Mouse (Mus musculus): ENCODE measurements around the gene Lrrtm4. TPM values are rescaled to one million over a fixed set of nuclear protein-coding genes. Genes with fewer than 3 reads are reported as not detected.

The Lrrtm4 gene
- total and polyA plus RNA-seq, 3 experiments = not detected

GRCm38 (mm10) chr6:80079290-80079689 lies 60.6 kb downstream of the Lrrtm4 start:
- TF ChIP-seq USF1 (IDR thresholded peaks at IDR 0.05; ENCODE audit: low read depth, low read length) = no peak
- TF ChIP-seq NELFE (IDR thresholded peaks at IDR 0.05; ENCODE audit: low read depth, low read length) = no peak
- TF ChIP-seq MAX (IDR thresholded peaks at IDR 0.05; ENCODE audit: low read length) = no peak
- no peak for TF ChIP-seq MXI1 (IDR thresholded peaks at IDR 0.05; ENCODE audit: low read depth, low read length)
- TF ChIP-seq MEF2A (IDR thresholded peaks at IDR 0.05; ENCODE audit: extremely low read depth, insufficient replicate concordance, low read depth, low read length, poor library complexity, severe bottlenecking) = no peak
- no peak for TF ChIP-seq ZNF384 (IDR thresholded peaks at IDR 0.05; ENCODE audit: low read depth, low read length)
- TF ChIP-seq BHLHE40 (IDR thresholded peaks at IDR 0.05; ENCODE audit: borderline replicate concordance, low read depth, low read length) = no peak
- H3K79me2 ChIP-seq (ENCODE audit: control insufficient read depth, insufficient read depth, low read length, poor library complexity) = no peaks in the 10 kb centered on the region
- H3K4me3 ChIP-seq (ENCODE audit: control insufficient read depth in 1 of 2, insufficient read depth in 1 of 2, low read depth in 2 of 2, low read length in 2 of 2) = no peak overlapping the region
- H3K9ac ChIP-seq (ENCODE audit: control insufficient read depth, low read depth, low read length, poor library complexity, severe bottlenecking) = no peak overlapping the region
- no peaks in the 10 kb centered on the region for H3K27me3 ChIP-seq (ENCODE audit: control insufficient read depth in 1 of 2, insufficient read depth in 2 of 2, low read length in 2 of 2)
- DNase-seq (ENCODE audit: low read depth, low spot score) = no peak
- H3K9me3 ChIP-seq (replicated peaks; ENCODE audit: insufficient read depth, low read length) = no peaks in the 10 kb centered on the region
- H3K36me3 ChIP-seq (ENCODE audit: control insufficient read depth in 1 of 2, insufficient read depth in 2 of 2, low read length in 2 of 2) = no peaks in the 10 kb centered on the region
- H3K27ac ChIP-seq (ENCODE audit: control insufficient read depth, low read depth, low read length) = no peak overlapping the region
- H3K4me1 ChIP-seq (ENCODE audit: control insufficient read depth in 1 of 2, insufficient read depth in 2 of 2, low read length in 2 of 2) = no peaks in the 10 kb centered on the region

GRCm38 (mm10) chr6:80094909-80095308 lies 76.2 kb downstream of the Lrrtm4 start:
- Histone ChIP-seq H3K4me3 (ENCODE audit: control insufficient read depth in 1 of 2, insufficient read depth in 1 of 2, low read depth in 2 of 2, low read length in 2 of 2) (no peak overlapping the region), H3K9me3 (replicated peaks; ENCODE audit: insufficient read depth, low read length) (no peaks in the 10 kb centered on the region), H3K36me3 (ENCODE audit: control insufficient read depth in 1 of 2, insufficient read depth in 2 of 2, low read length in 2 of 2) (no peaks in the 10 kb centered on the region), H3K79me2 (ENCODE audit: control insufficient read depth, insufficient read depth, low read length, poor library complexity) (no peaks in the 10 kb centered on the region), H3K27me3 (ENCODE audit: control insufficient read depth in 1 of 2, insufficient read depth in 2 of 2, low read length in 2 of 2) (no peaks in the 10 kb centered on the region), H3K27ac (ENCODE audit: control insufficient read depth, low read depth, low read length) (no peak overlapping the region), H3K9ac (ENCODE audit: control insufficient read depth, low read depth, low read length, poor library complexity, severe bottlenecking) (no peak overlapping the region), H3K4me1 (ENCODE audit: control insufficient read depth in 1 of 2, insufficient read depth in 2 of 2, low read length in 2 of 2) (no peaks in the 10 kb centered on the region)
- DNase-seq (ENCODE audit: low read depth, low spot score) = no peak
- no peak for TF ChIP-seq E2F4 (IDR thresholded peaks at IDR 0.05; ENCODE audit: borderline replicate concordance, low read depth, low read length)
- no peak for TF ChIP-seq NELFE (IDR thresholded peaks at IDR 0.05; ENCODE audit: low read depth, low read length)
- TF ChIP-seq MYC (IDR thresholded peaks at IDR 0.05; ENCODE audit: low read depth, low read length) = no peak
- TF ChIP-seq RAD21 (IDR thresholded peaks at IDR 0.05; ENCODE audit: low read depth, low read length) = no peak
- no peak for TF ChIP-seq BHLHE40 (IDR thresholded peaks at IDR 0.05; ENCODE audit: borderline replicate concordance, low read depth, low read length)
- TF ChIP-seq MYB (IDR thresholded peaks at IDR 0.05; ENCODE audit: low read depth, low read length) = no peak
- TF ChIP-seq GATA1 (IDR thresholded peaks at IDR 0.05; ENCODE audit: low read depth, low read length) = no peak
- TF ChIP-seq ELF1 (IDR thresholded peaks at IDR 0.05; ENCODE audit: low read depth, low read length) = no peak

GRCm38 (mm10) chr6:80105343-80105742 lies 86.7 kb downstream of the Lrrtm4 start:
- Histone ChIP-seq H3K4me1 (ENCODE audit: control insufficient read depth in 1 of 2, insufficient read depth in 2 of 2, low read length in 2 of 2) (no peaks in the 10 kb centered on the region), H3K79me2 (ENCODE audit: control insufficient read depth, insufficient read depth, low read length, poor library complexity) (no peaks in the 10 kb centered on the region), H3K9me3 (replicated peaks; ENCODE audit: insufficient read depth, low read length) (no peaks in the 10 kb centered on the region), H3K4me3 (ENCODE audit: control insufficient read depth in 1 of 2, insufficient read depth in 1 of 2, low read depth in 2 of 2, low read length in 2 of 2) (no peak overlapping the region), H3K9ac (ENCODE audit: control insufficient read depth, low read depth, low read length, poor library complexity, severe bottlenecking) (no peak overlapping the region), H3K27me3 (ENCODE audit: control insufficient read depth in 1 of 2, insufficient read depth in 2 of 2, low read length in 2 of 2) (no peaks in the 10 kb centered on the region), H3K36me3 (ENCODE audit: control insufficient read depth in 1 of 2, insufficient read depth in 2 of 2, low read length in 2 of 2) (no peaks in the 10 kb centered on the region), H3K27ac (ENCODE audit: control insufficient read depth, low read depth, low read length) (no peak overlapping the region)
- TF ChIP-seq GATA1 (IDR thresholded peaks at IDR 0.05; ENCODE audit: low read depth, low read length) (no peak), MEF2A (IDR thresholded peaks at IDR 0.05; ENCODE audit: extremely low read depth, insufficient replicate concordance, low read depth, low read length, poor library complexity, severe bottlenecking) (no peak), MAZ (IDR thresholded peaks at IDR 0.05; ENCODE audit: low read depth, low read length) (no peak), MYB (IDR thresholded peaks at IDR 0.05; ENCODE audit: low read depth, low read length) (no peak)
- DNase-seq (ENCODE audit: low read depth, low spot score) = no peak

Data from MEL (cell line).